Mouse (Mus musculus) embryonic fibroblast, embryonic 13.5 days (primary cell): ENCODE measurements around the gene Pigz.

Experiments used
- CTCF ChIP-seq: IDR thresholded peaks from 2 replicates; pipeline ENCODE4 v1.5.1; 2011; ENCODE audit warnings: mild to moderate bottlenecking, control low read depth, low read length, moderate library complexity, borderline replicate concordance; ENCODE audit not compliant: insufficient read depth
- POLR2A ChIP-seq: IDR thresholded peaks from 2 replicates; pipeline ENCODE4 v1.6.1; 2011; ENCODE audit warnings: low read depth, mild to moderate bottlenecking, control low read depth, low read length, moderate library complexity

DNA sequence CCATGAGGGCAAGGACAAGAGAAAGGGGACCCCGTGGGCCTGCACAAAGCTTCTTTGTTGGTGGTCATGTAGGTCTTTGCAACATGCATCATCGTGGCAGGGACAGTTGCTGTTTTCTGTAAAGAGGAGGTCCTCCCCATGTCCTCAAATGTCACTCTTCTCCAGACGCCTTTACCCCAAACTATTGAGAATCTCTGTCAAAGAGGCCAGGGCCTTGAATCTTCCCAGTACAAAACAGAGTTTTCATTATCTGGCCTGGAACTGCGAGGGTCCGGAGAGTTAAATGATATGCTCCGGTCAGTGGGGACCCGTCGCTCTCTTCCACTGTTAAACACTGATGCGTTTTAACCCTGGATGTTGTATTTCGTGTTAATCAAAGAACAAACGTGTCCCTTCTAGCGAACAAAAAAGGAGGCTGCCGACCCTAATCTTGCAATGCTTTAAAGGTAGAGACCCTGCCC is 929 bp downstream of the Pigz start:
- TF ChIP-seq CTCF: no peak
- TF ChIP-seq POLR2A: no peak
